Mouse (Mus musculus): ENCODE data around the gene Spc24. TPM values are rescaled to one million over a fixed set of nuclear protein-coding genes. Genes with fewer than 3 reads are reported as not detected.

The Spc24 gene
- polyA plus RNA-seq, 1 experiment from 2014 or later = 170 TPM

DNA sequence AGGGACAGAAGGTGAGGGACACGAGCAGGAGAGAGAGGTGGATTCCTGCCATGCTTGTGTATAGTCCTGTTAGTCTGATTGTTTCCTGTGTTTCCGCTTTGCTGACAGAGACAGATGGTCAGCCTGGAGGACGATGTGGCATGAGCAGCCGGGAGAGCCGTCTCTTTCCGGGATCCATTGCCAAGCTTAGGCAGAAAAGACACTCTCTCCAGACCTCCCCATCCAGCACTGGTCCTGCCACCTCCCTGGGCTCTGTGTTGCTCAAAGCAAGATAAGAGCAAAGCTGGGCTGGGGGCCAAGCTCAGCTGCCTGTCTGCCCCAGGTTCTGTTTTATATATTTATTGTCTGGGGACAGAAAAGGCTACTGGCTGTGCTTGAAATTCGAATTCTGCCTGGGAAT lies 12.1 kb downstream of the Spc24 start:
- Histone ChIP-seq H3K27me3 (replicated peaks; ENCODE audit: control insufficient read depth, insufficient read depth, low read length) (no peaks in the 10 kb centered on the region), H3K9ac (ENCODE audit: low read depth, low read length) (no peak overlapping the region), H3K4me3 (ENCODE audit: low read depth, low read length) (no peak overlapping the region), H3K36me3 (ENCODE audit: control insufficient read depth, insufficient read depth, low read length) (peaks cover 52% of the 10 kb centered on the region), H3K4me1 (replicated peaks; ENCODE audit: control insufficient read depth, insufficient read depth, low read length) (peaks cover 6% of the 10 kb centered on the region), H3K9me3 (ENCODE audit: control insufficient read depth, low read length) (no peaks in the 10 kb centered on the region), H3K4me2 (no peak overlapping the region), H3K27ac (ENCODE audit: low read depth, low read length) (peak overlapping the region; percentile 61)
- 72% methylated on average over 7 of the region's 7 CpGs for WGBS
- DNase-seq (ENCODE audit: low spot score) (no peak), ATAC-seq (replicated peaks; ENCODE audit: low FRiP score) (no peak)

GRCm38 (mm10) chr9:21747238-21747774 lies 12.8 kb downstream of the Spc24 start:
- peaks cover 6% of the 10 kb centered on the region for H3K4me1 ChIP-seq (replicated peaks; ENCODE audit: control insufficient read depth, insufficient read depth, low read length)
- no peak overlapping the region for H3K4me2 ChIP-seq
- H3K9me3 ChIP-seq (ENCODE audit: control insufficient read depth, low read length) = no peaks in the 10 kb centered on the region
- ATAC-seq (replicated peaks; ENCODE audit: low FRiP score) = no peak
- H3K27ac ChIP-seq (ENCODE audit: low read depth, low read length) = peak overlapping the region; percentile 61; the same call in 1 of the 2 replicates
- H3K27me3 ChIP-seq (replicated peaks; ENCODE audit: control insufficient read depth, insufficient read depth, low read length) = no peaks in the 10 kb centered on the region
- H3K36me3 ChIP-seq (ENCODE audit: control insufficient read depth, insufficient read depth, low read length) = peaks cover 59% of the 10 kb centered on the region
- WGBS = 85% methylated on average over 3 of the region's 3 CpGs
- no peak overlapping the region for H3K4me3 ChIP-seq (ENCODE audit: low read depth, low read length)
- DNase-seq (ENCODE audit: low spot score) = no peak
- no peak overlapping the region for H3K9ac ChIP-seq (ENCODE audit: low read depth, low read length)

DNA sequence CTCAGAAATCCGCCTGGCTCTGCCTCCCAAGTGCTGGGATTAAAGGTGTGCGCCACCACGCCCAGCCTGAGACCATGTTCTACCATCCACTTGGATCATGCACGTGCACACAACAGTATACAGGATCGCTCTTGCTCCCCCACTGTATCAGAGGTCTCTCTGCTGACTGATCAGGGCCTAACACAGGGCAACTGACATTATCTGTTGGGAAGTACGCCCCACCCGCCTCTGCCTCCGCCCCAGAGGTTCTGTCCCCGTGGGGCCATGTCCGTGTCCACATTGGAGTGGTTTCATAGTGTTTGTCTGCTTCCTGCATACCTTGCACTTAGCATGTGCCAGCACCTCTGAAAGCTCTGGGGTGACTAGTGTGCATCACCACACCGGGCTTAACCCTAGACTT lies 18.6 kb downstream of the Spc24 start:
- Histone ChIP-seq H3K27me3 (replicated peaks; ENCODE audit: control insufficient read depth, insufficient read depth, low read length) (no peaks in the 10 kb centered on the region), H3K9me3 (ENCODE audit: control insufficient read depth, low read length) (no peaks in the 10 kb centered on the region), H3K9ac (ENCODE audit: low read depth, low read length) (no peak overlapping the region), H3K4me2 (no peak overlapping the region), H3K36me3 (ENCODE audit: control insufficient read depth, insufficient read depth, low read length) (peaks cover 80% of the 10 kb centered on the region), H3K4me3 (ENCODE audit: low read depth, low read length) (no peak overlapping the region), H3K4me1 (replicated peaks; ENCODE audit: control insufficient read depth, insufficient read depth, low read length) (peaks cover 7% of the 10 kb centered on the region; the same call in 1 of the 2 replicates), H3K27ac (ENCODE audit: low read depth, low read length) (peak overlapping the region; percentile 39; the same call in 1 of the 2 replicates)
- 79% methylated on average over 11 of the region's 11 CpGs for WGBS
- peak; percentile 74 for ATAC-seq (replicated peaks; ENCODE audit: low FRiP score)
- no peak for DNase-seq (ENCODE audit: low spot score)

GRCm38 (mm10) chr9:21740427-21740826 lies 19.7 kb downstream of the Spc24 start:
- H3K27me3 ChIP-seq (replicated peaks; ENCODE audit: control insufficient read depth, insufficient read depth, low read length) = no peaks in the 10 kb centered on the region
- peaks cover 7% of the 10 kb centered on the region; the same call in 1 of the 2 replicates for H3K4me1 ChIP-seq (replicated peaks; ENCODE audit: control insufficient read depth, insufficient read depth, low read length)
- ATAC-seq (replicated peaks; ENCODE audit: low FRiP score) (no peak), DNase-seq (ENCODE audit: low spot score) (no peak)
- no peak overlapping the region for H3K4me2 ChIP-seq
- no peak overlapping the region for H3K9ac ChIP-seq (ENCODE audit: low read depth, low read length)
- WGBS = 87% methylated on average over 14 of the region's 14 CpGs
- no peaks in the 10 kb centered on the region for H3K9me3 ChIP-seq (ENCODE audit: control insufficient read depth, low read length)
- no peak overlapping the region for H3K4me3 ChIP-seq (ENCODE audit: low read depth, low read length)
- H3K36me3 ChIP-seq (ENCODE audit: control insufficient read depth, insufficient read depth, low read length) = peaks cover 78% of the 10 kb centered on the region
- H3K27ac ChIP-seq (ENCODE audit: low read depth, low read length) = no peak overlapping the region

DNA sequence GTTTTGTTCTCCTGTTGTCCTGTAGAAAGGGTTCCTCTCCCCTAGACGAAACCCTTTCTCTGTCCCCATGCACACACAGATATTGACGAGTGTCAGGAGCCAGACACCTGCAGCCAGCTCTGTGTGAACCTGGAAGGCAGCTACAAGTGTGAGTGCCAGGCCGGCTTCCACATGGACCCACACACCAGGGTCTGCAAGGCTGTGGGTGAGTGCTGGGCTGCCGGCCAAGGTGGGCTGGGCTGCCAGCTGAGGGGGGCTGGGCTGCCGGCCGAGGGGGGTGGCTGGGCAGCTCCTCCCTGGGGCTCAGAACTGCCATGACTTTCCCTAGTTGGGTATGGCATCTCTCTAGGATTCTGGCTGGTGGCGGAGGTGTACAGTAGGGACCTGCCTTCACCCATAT lies 21.3 kb downstream of the Spc24 start:
- Histone ChIP-seq H3K27me3 (replicated peaks; ENCODE audit: control insufficient read depth, insufficient read depth, low read length) (no peaks in the 10 kb centered on the region), H3K27ac (ENCODE audit: low read depth, low read length) (no peak overlapping the region), H3K4me2 (no peak overlapping the region), H3K9me3 (ENCODE audit: control insufficient read depth, low read length) (no peaks in the 10 kb centered on the region), H3K4me3 (ENCODE audit: low read depth, low read length) (no peak overlapping the region), H3K36me3 (ENCODE audit: control insufficient read depth, insufficient read depth, low read length) (peaks cover 82% of the 10 kb centered on the region), H3K4me1 (replicated peaks; ENCODE audit: control insufficient read depth, insufficient read depth, low read length) (peaks cover 7% of the 10 kb centered on the region; the same call in 1 of the 2 replicates), H3K9ac (ENCODE audit: low read depth, low read length) (no peak overlapping the region)
- DNase-seq (ENCODE audit: low spot score) (no peak), ATAC-seq (replicated peaks; ENCODE audit: low FRiP score) (no peak)
- 92% methylated on average over 7 of the region's 7 CpGs for WGBS

- no peaks in the 10 kb centered on the region for H3K9me3 ChIP-seq (ENCODE audit: control insufficient read depth, low read length)
- H3K27me3 ChIP-seq (replicated peaks; ENCODE audit: control insufficient read depth, insufficient read depth, low read length) = no peaks in the 10 kb centered on the region
- peaks cover 7% of the 10 kb centered on the region; the same call in 1 of the 2 replicates for H3K4me1 ChIP-seq (replicated peaks; ENCODE audit: control insufficient read depth, insufficient read depth, low read length)
- H3K9ac ChIP-seq (ENCODE audit: low read depth, low read length) = no peak overlapping the region
- DNase-seq (ENCODE audit: low spot score) (no peak), ATAC-seq (replicated peaks; ENCODE audit: low FRiP score) (0 out of 2 replicates have a peak, but pooled peaks have one; percentile 7)
- peak overlapping the region; percentile 39; the same call in 1 of the 2 replicates for H3K27ac ChIP-seq (ENCODE audit: low read depth, low read length)
- H3K4me3 ChIP-seq (ENCODE audit: low read depth, low read length) = no peak overlapping the region
- H3K36me3 ChIP-seq (ENCODE audit: control insufficient read depth, insufficient read depth, low read length) = peaks cover 91% of the 10 kb centered on the region
- 92% methylated on average over 10 of the region's 10 CpGs for WGBS
- no peak overlapping the region for H3K4me2 ChIP-seq
Observed at GRCm38 (mm10) chr9:21737188-21737587, 22.9 kb downstream of the Spc24 start.

DNA sequence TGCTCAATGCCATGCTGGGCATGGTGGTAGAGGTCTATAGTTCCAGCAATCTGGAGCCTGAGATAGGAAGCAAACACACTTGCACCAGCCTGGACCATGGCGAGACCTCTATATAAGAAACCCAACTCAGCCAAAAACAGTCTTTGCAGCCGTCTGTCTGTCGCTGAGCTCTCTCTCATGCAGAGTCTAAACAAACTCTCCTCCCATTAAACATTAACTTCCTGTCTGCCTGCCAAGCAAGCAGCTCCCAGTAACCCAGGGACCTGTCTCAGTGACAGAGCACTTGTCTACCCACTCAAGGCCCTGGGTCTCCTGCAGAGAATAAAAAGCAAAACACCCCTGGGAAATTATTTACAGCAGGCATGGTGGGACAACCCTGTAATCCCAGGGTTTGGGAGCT lies 23.5 kb downstream of the Spc24 start:
- no peak for DNase-seq (ENCODE audit: low spot score)
- no peak overlapping the region for H3K9ac ChIP-seq (ENCODE audit: low read depth, low read length)
- H3K4me3 ChIP-seq (ENCODE audit: low read depth, low read length) = no peak overlapping the region
- H3K27me3 ChIP-seq (replicated peaks; ENCODE audit: control insufficient read depth, insufficient read depth, low read length) = no peaks in the 10 kb centered on the region
- H3K4me2 ChIP-seq = no peak overlapping the region
- peaks cover 5% of the 10 kb centered on the region; the same call in 1 of the 2 replicates for H3K4me1 ChIP-seq (replicated peaks; ENCODE audit: control insufficient read depth, insufficient read depth, low read length)
- H3K27ac ChIP-seq (ENCODE audit: low read depth, low read length) = no peak overlapping the region
- 75% methylated on average over 3 of the region's 3 CpGs for WGBS
- peaks cover 91% of the 10 kb centered on the region for H3K36me3 ChIP-seq (ENCODE audit: control insufficient read depth, insufficient read depth, low read length)
- ATAC-seq (replicated peaks; ENCODE audit: low FRiP score) = no peak
- no peaks in the 10 kb centered on the region for H3K9me3 ChIP-seq (ENCODE audit: control insufficient read depth, low read length)

DNA sequence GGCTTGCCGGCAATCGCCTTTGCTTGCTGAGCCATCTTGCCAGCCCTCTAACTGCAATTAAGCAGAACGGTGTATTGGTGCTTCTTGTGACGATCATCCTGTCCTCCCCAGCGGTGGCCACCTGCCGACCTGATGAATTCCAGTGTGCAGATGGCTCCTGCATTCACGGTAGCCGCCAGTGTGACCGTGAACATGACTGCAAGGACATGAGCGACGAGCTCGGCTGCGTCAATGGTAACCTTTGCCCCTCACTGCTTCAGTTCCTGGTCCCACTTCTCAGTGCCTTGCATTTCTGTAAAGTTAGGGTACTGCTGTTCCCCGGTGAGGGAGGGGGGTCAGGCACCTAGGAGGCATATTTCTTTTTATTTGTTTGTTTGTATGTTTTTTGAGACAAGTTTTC lies 25.0 kb downstream of the Spc24 start:
- H3K27ac ChIP-seq (ENCODE audit: low read depth, low read length) = no peak overlapping the region
- no peak overlapping the region for H3K4me3 ChIP-seq (ENCODE audit: low read depth, low read length)
- WGBS = 89% methylated on average over 14 of the region's 14 CpGs
- no peak overlapping the region for H3K4me2 ChIP-seq
- H3K9me3 ChIP-seq (ENCODE audit: control insufficient read depth, low read length) = no peaks in the 10 kb centered on the region
- no peak overlapping the region for H3K9ac ChIP-seq (ENCODE audit: low read depth, low read length)
- H3K4me1 ChIP-seq (replicated peaks; ENCODE audit: control insufficient read depth, insufficient read depth, low read length) = 0 out of 2 replicates have a peak, but pooled peaks cover 2% of the 10 kb centered on the region
- ATAC-seq (replicated peaks; ENCODE audit: low FRiP score) (no peak), DNase-seq (ENCODE audit: low spot score) (no peak)
- peaks cover 91% of the 10 kb centered on the region for H3K36me3 ChIP-seq (ENCODE audit: control insufficient read depth, insufficient read depth, low read length)
- H3K27me3 ChIP-seq (replicated peaks; ENCODE audit: control insufficient read depth, insufficient read depth, low read length) = no peaks in the 10 kb centered on the region

GRCm38 (mm10) chr9:21733989-21734388 lies 26.1 kb downstream of the Spc24 start:
- peaks cover 84% of the 10 kb centered on the region for H3K36me3 ChIP-seq (ENCODE audit: control insufficient read depth, insufficient read depth, low read length)
- DNase-seq (ENCODE audit: low spot score) = no peak
- no peaks in the 10 kb centered on the region for H3K9me3 ChIP-seq (ENCODE audit: control insufficient read depth, low read length)
- no peak for ATAC-seq (replicated peaks; ENCODE audit: low FRiP score)
- no peak overlapping the region for H3K9ac ChIP-seq (ENCODE audit: low read depth, low read length)
- H3K4me3 ChIP-seq (ENCODE audit: low read depth, low read length) = no peak overlapping the region
- H3K4me1 ChIP-seq (replicated peaks; ENCODE audit: control insufficient read depth, insufficient read depth, low read length) = peaks cover 7% of the 10 kb centered on the region
- 95% methylated on average over 7 of the region's 7 CpGs for WGBS
- H3K27me3 ChIP-seq (replicated peaks; ENCODE audit: control insufficient read depth, insufficient read depth, low read length) = no peaks in the 10 kb centered on the region
- H3K27ac ChIP-seq (ENCODE audit: low read depth, low read length) = no peak overlapping the region
- no peak overlapping the region for H3K4me2 ChIP-seq
